Mouse (Mus musculus) liver, adult 2 months (tissue): ENCODE data around the gene Col6a1.

Source experiments
- CTCF ChIP-seq: fragments of 200-500 bp; IDR thresholded peaks from 2 replicates; pipeline ENCODE4 v1.5.1; 2011; ENCODE audit warnings: low read depth, low read length, control low read depth
- POLR2A ChIP-seq: fragments of 200-500 bp; IDR thresholded peaks from 2 replicates; pipeline ENCODE4 v1.6.1; 2011; ENCODE audit warnings: low read length, control low read depth; ENCODE audit not compliant: insufficient read depth; ENCODE audit errors: extremely low read depth

DNA sequence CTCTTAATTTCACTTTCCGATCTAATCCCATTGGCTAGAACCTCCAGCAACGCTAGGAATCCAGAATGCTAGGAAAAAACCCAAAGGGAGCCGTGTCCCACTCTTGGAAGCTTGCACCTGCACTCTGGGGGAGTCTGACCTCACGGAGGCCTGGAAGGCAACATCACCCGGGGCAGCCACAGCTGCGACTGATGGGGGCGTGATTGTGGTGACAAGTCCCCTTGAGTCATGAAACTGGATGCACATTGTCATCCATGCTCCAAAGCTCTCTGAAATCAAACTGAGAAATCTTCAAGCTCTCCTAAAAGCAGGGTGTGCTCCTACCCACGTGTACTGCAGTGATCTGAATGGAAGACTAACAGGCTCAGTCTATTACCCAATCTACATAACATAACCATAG, 10.8 kb upstream of the Col6a1 start:
- TF ChIP-seq CTCF (no peak), POLR2A (no peak)
